Mouse (Mus musculus) forebrain, embryonic 12.5 days (tissue): Measurements from ENCODE around the gene Cep170. TPM values are rescaled to one million over a fixed set of nuclear protein-coding genes. Genes with fewer than 3 reads are reported as not detected.
"Not testable (repeated sequence)": the region's sequence is repeated elsewhere in the genome, so short reads cannot be mapped to it uniquely, and the experiment has no call there.

ENCODE experiments used
- ATAC-seq: fragments of 200-750 bp; cut with Nextera tagmentation; 2 replicates; pipeline ENCODE4 v1.8.0; 2017; ENCODE audit warnings: moderate TSS enrichment; ENCODE audit not compliant: low FRiP score
- H3K27ac ChIP-seq: fragments of 300-500 bp; sonication (generic); 2 replicates; pipeline ENCODE4 v1.5.1; 2016; ENCODE audit warnings: mild to moderate bottlenecking
- H3K27me3 ChIP-seq: fragments of 300-500 bp; sonication (generic); 2 replicates; pipeline ENCODE4 v1.6.1; 2016; ENCODE audit warnings: mild to moderate bottlenecking
- H3K36me3 ChIP-seq: fragments of 300-500 bp; sonication (generic); replicated peaks from 2 replicates; pipeline ENCODE4 v1.6.1; 2016; ENCODE audit warnings: mild to moderate bottlenecking
- H3K4me1 ChIP-seq: fragments of 300-500 bp; sonication (generic); 2 replicates; pipeline ENCODE4 v1.6.1; 2016
- H3K4me2 ChIP-seq: fragments of 300-500 bp; sonication (generic); 2 replicates; pipeline ENCODE4 v1.6.1; 2016; ENCODE audit warnings: mild to moderate bottlenecking, moderate library complexity
- H3K4me3 ChIP-seq: fragments of 300-500 bp; sonication (generic); replicated peaks from 2 replicates; pipeline ENCODE4 v1.5.1; 2016; ENCODE audit warnings: mild to moderate bottlenecking
- H3K9ac ChIP-seq: fragments of 300-500 bp; sonication (generic); 2 replicates; pipeline ENCODE4 v1.6.1; 2016; ENCODE audit warnings: mild to moderate bottlenecking
- H3K9me3 ChIP-seq: fragments of 300-500 bp; sonication (generic); 2 replicates; pipeline ENCODE4 v1.6.1; 2016
- WGBS: fragments of 180-500 bp; shearing (Covaris S2); methylation state at CpG from one replicate; pipeline ENCODE4 v1.1.7; 2016; 5-methylcytosine and 5-hydroxymethylcytosine counted together
- polyA plus RNA-seq: library from polyadenylated mRNA; unstranded; fragments of >200 nt; fragmentation: Nextera tagmentation; extraction: Ambion mirVana; gene quantifications from 2 replicates; pipeline ENCODE4 v1.2.1, GENCODE M21; 2016

The Cep170 gene
- polyA plus RNA-seq, result 104 and 108 TPM in 2 replicates

DNA sequence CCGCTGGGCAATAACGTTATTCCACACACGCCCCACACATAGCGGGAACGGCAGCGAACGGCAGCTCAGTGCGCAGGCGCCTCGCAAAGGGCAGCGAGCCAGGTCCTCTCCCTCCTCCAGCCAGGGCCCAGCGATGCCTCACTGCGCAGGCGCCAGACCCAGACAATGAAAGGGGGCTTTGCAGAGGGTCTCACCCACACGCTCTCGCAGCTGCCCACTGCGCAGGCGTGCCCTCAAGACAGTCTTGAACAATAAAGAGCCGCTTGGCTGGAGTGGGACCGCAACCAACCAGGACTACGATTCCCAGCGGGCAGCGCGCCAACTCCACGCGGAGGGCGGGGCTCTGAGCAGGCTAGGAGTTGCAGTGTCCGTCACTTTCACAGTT lies at the start of gene Cep170:
TSS of gene Cep170 (minus strand) at position 32 of the 385 bp plus-strand sequence.
- ATAC-seq, result peak; percentile 97
- H3K4me2 ChIP-seq, result peak within 1 kb of the TSS; percentile 68
- H3K27me3 ChIP-seq, result no peaks in the 10 kb centered on the region
- no peaks in the 10 kb centered on the region for H3K9me3 ChIP-seq
- H3K36me3 ChIP-seq, result no peaks in the 10 kb centered on the region
- peaks cover 21% of the 10 kb centered on the region for H3K4me1 ChIP-seq
- peak within 1 kb of the TSS; percentile 91 for H3K9ac ChIP-seq
- H3K4me3 ChIP-seq, result peak within 1 kb of the TSS; percentile 84
- 0% methylated on average over 28 of the region's 28 CpGs for WGBS
- peak within 1 kb of the TSS; percentile 100 for H3K27ac ChIP-seq

DNA sequence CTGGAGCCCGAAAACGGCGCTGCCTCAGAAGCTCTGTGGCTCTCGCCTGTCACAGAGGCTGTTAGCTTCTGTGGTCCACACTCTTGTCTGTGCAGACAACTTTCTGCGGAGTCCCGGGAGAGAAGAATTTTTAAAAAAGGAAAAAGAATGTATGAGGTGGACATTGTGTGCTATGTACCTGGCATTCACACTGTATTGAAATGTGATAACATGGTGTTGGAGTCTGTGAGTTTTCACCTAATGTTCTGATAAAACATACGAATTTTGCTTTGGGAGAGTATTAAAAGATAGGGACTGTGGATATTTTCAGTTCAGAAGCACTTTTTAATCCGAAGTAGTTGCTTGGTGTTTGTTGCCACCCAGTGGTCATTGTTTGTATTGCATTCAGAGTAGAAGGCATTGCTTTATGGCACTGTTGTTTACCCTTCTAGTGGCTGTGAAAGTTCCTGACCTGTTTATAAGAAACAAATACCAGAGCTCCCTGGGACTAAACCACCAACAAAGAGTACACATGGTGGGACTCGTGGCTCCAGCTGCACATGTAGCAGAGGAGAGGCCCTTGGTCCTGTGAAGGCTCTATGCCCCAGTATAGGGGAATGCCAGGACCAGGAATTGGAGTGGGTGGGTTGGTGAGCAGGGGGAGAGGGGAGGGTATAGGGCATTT lies 48.2 kb upstream of the Cep170 start:
- peak; percentile 51; the same call in 1 of the 2 replicates for ATAC-seq
- WGBS, result 61% methylated on average over 9 of the region's 9 CpGs
- H3K4me2 ChIP-seq, result no peak overlapping the region
- H3K36me3 ChIP-seq, result no peaks in the 10 kb centered on the region
- H3K27ac ChIP-seq, result no peak overlapping the region
- no peaks in the 10 kb centered on the region for H3K4me1 ChIP-seq
- no peaks in the 10 kb centered on the region for H3K9me3 ChIP-seq
- H3K27me3 ChIP-seq, result no peaks in the 10 kb centered on the region
- no peak overlapping the region for H3K9ac ChIP-seq
- H3K4me3 ChIP-seq, result no peak overlapping the region

DNA sequence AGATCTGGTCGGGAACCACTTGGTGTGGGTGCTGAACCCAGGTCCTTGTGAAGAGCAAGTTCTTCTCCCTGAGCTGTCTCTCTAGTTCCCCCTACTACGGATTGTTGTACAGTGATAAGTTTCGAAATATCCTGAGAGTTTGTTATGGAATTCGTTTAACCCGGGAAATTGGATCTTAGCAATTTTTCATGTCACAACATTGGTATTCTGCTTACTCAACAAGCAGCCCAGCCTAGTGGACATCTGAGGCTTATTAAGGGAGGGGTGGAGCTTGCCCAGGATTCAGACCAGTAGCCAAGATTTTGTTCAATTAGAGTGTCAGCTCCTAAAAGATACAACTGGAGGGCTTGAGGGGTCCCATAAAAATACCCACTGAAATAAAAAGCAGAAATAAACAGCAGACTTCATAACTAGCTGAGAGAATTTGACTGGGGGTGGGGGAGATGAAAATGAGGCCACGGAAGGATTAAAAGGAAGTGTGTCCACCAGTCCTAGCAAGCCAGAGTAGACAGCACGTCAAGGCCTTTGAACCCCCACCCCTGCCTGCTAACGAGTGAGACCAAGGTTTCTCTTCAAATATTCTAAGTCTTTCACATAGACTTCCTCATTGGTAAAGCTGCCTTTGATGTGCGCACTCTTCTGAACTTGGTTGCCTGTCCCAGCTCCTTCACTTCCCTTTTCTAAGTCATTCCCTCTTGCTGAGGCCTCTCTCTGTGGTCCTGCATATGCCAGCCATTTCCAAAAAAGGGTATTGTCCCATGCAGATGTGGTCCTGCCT lies 39.1 kb upstream of the Cep170 start:
- Histone ChIP-seq H3K27me3 (no peaks in the 10 kb centered on the region), H3K36me3 (peaks cover 25% of the 10 kb centered on the region), H3K9me3 (peaks cover 5% of the 10 kb centered on the region; the same call in 1 of the 2 replicates), H3K4me1 (no peaks in the 10 kb centered on the region), H3K4me3 (no peak overlapping the region), H3K27ac (no peak overlapping the region), H3K9ac (no peak overlapping the region), H3K4me2 (no peak overlapping the region)
- ATAC-seq, result no peak
- 86% methylated on average over 9 of the region's 9 CpGs for WGBS

DNA sequence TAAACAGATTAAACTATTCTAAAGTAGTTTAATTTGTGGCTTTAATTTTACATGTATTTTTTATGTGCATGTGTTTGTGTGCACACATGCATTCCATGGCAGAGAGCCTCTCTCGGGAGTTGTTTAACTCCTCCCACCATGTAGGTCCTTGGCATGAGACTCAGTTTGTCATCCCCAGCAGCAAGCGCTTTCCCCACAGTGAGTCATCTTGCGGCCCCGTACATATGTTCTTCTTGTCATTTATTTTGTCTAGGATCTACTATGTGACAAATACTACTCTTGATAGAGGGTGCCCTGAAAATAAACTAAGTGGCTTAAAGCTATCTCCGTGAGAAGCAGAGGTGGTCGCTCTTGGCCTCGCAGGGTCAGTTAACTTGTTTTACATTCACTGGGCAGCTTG lies 37.5 kb upstream of the Cep170 start:
- no peaks in the 10 kb centered on the region for H3K4me1 ChIP-seq
- WGBS, result 96% methylated on average over 7 of the region's 7 CpGs
- H3K4me3 ChIP-seq, result no peak overlapping the region
- no peak for ATAC-seq
- H3K4me2 ChIP-seq, result no peak overlapping the region
- peaks cover 28% of the 10 kb centered on the region for H3K36me3 ChIP-seq
- no peak overlapping the region for H3K9ac ChIP-seq
- H3K27ac ChIP-seq, result no peak overlapping the region
- no peaks in the 10 kb centered on the region for H3K27me3 ChIP-seq
- peaks cover 5% of the 10 kb centered on the region; the same call in 1 of the 2 replicates for H3K9me3 ChIP-seq

DNA sequence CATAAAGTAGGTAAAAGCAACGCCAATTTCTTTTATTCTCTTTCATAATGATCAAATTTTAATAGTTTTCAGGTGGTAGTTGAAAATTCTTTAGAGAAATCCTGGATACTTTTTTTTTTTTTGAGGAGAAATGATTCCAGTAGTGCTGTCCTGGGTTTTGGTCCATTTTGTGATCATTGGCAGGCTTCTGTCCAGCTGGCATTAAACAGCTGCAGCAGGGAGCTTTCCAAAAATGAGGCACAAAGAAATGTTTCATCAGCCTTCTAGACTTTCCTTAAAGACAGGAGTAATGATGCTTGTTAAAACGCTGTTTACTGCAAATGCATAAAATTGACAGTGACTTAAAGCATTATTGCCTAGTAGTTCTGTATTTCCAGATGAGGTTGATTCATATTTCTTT lies 35.5 kb upstream of the Cep170 start:
- H3K9ac ChIP-seq, result no peak overlapping the region

DNA sequence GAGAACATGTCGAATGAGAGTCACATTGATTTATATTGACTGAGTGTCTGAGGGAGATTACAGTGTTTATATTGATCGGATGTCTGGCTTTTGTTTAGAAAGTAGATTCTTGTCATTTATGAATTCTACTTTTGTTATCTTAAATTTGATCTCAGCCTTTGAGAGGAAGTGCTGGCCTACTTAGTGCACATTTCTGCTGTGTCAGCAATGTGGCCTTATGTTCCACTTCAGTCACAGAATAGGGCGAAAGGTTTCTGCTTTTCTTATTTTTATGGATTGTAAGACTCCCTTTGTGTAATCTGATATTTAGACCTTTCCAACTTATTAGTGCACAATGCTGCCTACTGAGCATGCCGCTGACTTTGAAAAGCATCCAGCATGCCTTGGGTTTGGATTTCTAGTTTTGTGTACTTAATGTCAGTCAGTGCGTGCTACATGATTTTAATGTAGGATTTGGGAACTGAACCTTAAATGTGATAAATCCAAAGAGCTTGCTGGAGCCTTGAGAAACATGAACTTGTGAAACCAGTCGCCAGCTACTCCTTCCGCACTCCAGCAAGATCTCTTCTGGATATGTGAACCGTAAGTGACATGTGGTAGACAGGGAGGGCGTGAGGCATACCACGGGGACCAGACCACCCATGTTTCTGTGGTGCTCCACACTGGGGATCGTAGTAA lies 34.9 kb upstream of the Cep170 start:
- no peak overlapping the region for H3K27ac ChIP-seq
- H3K36me3 ChIP-seq, result peaks cover 33% of the 10 kb centered on the region
- no peak for ATAC-seq
- no peaks in the 10 kb centered on the region for H3K27me3 ChIP-seq
- peaks cover 5% of the 10 kb centered on the region; the same call in 1 of the 2 replicates for H3K9me3 ChIP-seq
- WGBS, result 78% methylated on average over 11 of the region's 11 CpGs
- no peak overlapping the region for H3K9ac ChIP-seq
- H3K4me3 ChIP-seq, result no peak overlapping the region
- no peaks in the 10 kb centered on the region; the same call in 1 of the 2 replicates for H3K4me1 ChIP-seq
- no peak overlapping the region for H3K4me2 ChIP-seq

More for the DNA sequence above, 35.5 kb upstream of the Cep170 start:
- peaks cover 34% of the 10 kb centered on the region for H3K36me3 ChIP-seq
- H3K27me3 ChIP-seq, result no peaks in the 10 kb centered on the region
- no peak overlapping the region for H3K27ac ChIP-seq
- ATAC-seq, result no peak
- no peak overlapping the region for H3K4me2 ChIP-seq
- WGBS, result 91% methylated on average over 2 of the region's 2 CpGs
- H3K9me3 ChIP-seq, result peaks cover 5% of the 10 kb centered on the region; the same call in 1 of the 2 replicates
- H3K4me3 ChIP-seq, result no peak overlapping the region
- no peaks in the 10 kb centered on the region; the same call in 1 of the 2 replicates for H3K4me1 ChIP-seq

DNA sequence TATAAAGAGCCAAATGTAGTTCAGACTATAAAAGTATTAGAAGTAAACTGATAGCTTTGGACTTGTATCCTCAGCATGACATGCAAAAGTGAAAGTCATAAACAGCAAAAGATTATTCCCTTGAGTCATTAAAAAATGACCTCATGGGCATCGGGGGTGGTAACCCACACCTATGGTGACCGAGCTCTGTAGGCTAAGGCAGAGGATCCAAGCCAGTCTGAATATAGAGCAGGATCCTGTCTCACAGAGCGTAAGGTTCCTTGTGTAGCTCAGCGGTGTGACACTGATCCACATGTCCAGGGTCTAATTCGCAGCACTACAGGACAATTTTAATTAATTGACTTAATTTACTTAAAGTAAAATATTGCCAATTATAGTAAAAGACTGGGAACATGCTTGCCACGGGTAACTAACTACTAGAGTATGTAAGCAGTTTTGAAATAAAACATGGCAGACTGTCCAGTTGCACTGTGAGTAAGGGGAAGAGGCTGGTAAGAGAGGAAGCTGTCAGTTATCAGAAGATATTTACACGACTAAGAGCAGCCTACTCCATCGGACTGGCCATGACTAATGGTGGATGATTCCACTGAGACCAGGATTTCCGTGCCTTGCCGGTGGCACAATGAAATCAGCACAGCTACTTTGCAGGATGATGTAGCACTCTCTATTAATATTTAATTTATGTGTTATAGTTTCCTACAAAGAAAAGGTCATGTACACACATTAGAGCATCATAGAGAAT lies 33.4 kb upstream of the Cep170 start:
- Histone ChIP-seq H3K9me3 (peaks cover 1% of the 10 kb centered on the region; the same call in 1 of the 2 replicates), H3K36me3 (peaks cover 23% of the 10 kb centered on the region), H3K9ac (no peak overlapping the region), H3K4me1 (no peaks in the 10 kb centered on the region; the same call in 1 of the 2 replicates), H3K4me3 (no peak overlapping the region), H3K27me3 (no peaks in the 10 kb centered on the region), H3K27ac (no peak overlapping the region), H3K4me2 (no peak overlapping the region)
- no peak for ATAC-seq
- WGBS, result 91% methylated on average over 10 of the region's 10 CpGs

DNA sequence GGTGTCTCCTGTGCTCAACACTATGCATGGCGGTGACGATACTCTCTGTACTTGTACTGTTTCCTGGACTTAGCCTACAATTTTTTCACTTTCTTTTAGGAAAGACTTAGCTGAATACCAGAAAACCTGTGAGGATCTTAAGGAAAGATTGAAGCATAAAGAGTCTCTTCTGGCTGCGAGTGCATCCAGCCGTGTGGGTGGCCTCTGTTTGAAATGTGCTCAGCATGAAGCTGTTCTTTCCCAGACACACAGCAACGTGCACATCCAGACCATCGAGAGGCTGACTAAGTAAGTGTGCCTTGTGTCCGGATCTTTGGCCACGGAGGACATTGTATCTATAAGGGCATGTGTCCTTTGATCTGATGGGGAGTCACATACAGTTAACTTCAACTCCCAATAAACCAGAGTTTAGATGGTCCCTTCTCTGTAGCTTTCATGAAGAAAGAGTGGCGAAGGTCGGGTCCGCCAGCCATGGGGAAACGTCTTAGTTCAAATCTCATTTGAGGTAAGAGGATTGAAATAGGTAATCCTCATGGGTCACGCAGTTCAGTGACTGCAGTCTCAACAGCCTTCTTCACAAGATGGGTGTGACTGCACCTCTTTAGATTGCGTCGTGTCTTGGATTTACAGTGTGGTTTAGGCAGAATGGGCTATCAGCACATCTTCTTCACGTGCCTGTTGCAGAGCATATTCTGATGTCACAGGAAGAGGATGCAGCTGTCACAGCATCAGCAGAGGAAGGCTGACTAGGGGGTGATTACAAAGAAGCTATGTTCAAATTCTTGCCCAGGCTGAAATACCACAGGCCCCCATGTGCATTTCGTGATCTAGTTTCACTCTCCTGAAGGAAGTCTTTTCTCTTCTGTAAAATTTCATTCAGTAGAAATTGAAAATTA lies 31.5 kb upstream of the Cep170 start:
- Histone ChIP-seq H3K9ac (no peak overlapping the region), H3K4me3 (no peak overlapping the region), H3K27ac (no peak overlapping the region), H3K4me1 (no peaks in the 10 kb centered on the region; the same call in 1 of the 2 replicates), H3K36me3 (peaks cover 22% of the 10 kb centered on the region), H3K9me3 (no peaks in the 10 kb centered on the region), H3K4me2 (no peak overlapping the region), H3K27me3 (no peaks in the 10 kb centered on the region)
- no peak for ATAC-seq
- WGBS, result 71% methylated on average over 17 of the region's 17 CpGs

DNA sequence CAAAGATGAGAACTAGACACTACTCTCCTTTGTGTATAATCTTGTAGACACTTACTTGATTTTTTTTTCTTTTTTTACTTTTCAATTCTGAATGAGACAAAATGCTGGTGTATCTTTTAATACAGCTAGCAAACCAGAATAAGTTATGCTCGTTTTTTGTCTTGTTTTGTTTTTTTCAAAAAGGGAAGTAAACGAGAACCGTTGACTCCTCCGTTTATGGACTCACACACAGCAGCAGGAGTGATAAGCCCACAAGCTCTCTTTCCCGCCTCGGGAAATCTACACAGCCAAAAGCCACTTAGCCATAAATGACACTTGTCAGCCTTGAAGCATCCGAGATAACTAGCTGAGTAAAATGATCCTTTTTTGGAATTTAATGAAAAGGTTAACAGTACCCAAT lies 22.7 kb upstream of the Cep170 start:
- H3K9ac ChIP-seq, H3K36me3 ChIP-seq, H3K4me2 ChIP-seq, H3K27ac ChIP-seq, H3K4me1 ChIP-seq, H3K4me3 ChIP-seq, H3K9me3 ChIP-seq, ATAC-seq: not testable (repeated sequence)
- 65% methylated on average over 7 of the region's 7 CpGs for WGBS
- peaks cover 15% of the 10 kb centered on the region for H3K27me3 ChIP-seq

DNA sequence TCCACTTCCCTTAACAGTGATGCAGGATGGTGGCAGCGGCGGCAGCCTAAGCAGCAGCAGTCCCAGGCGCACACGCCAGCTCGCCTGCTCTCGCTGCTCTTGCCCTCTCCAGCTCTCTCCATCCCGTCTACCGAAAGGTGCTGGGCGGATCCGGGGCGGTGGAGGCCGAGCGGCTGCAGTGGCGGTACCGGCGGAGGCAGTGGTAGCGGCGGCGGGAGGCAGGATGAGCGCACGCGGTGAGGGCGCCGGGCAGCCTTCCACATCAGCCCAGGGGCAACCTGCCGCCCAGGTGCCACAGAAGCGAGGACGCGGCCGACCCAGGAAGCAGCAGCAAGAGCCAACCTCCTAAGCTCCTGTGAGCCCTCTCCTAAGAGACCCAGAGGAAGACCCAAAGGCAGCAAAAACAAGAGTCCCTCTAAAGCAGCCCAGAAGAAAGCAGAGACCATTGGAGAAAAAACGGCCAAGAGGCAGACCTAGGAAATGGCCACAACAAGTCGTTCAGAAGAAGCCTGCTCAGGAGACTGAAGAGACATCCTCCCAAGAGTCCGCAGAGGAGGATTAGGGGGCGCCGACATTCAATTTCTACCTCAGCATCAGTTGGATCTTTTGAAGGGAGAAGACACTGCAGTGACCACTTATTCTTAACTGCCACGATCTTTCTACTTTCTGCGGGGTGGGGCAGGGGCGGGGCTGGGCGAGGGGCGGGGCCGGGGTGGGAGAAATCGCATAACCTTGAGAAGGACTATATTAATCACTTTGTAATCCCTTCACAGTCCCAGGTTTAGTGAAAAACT lies 21.8 kb upstream of the Cep170 start:
- Histone ChIP-seq H3K4me1 (peaks cover 7% of the 10 kb centered on the region), H3K9ac (peak overlapping the region; percentile 34; the same call in 1 of the 2 replicates), H3K27me3 (peaks cover 15% of the 10 kb centered on the region), H3K36me3 (no peaks in the 10 kb centered on the region), H3K4me2 (peak overlapping the region; percentile 78), H3K27ac (no peak overlapping the region), H3K4me3 (peak overlapping the region; percentile 44), H3K9me3 (no peaks in the 10 kb centered on the region)
- peak; percentile 72; the same call in 1 of the 2 replicates for ATAC-seq
- WGBS, result 2% methylated on average over 41 of the region's 41 CpGs
